Comparison of ENCODE assay signal across 16 mouse cellular contexts in the genomic region with DNA sequence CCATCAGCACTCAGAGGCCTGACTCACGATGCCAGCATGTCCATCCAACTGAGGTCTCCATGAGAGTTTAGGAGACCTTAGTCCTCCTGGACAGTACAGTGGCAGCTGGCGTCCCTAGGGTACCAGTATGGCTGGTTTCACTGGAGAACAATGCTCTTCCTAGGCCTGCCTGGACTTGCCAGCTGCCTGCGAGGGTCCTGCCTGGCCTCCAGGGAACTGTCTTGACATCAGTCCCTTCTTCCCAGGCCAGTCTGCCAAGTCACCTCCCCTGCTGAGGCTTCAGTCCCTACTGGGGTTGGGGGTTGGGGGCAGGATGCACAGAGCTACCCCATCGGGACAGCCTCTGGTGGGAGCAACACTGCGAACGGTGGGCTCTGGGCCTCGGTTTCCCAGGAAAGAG. TPM values are rescaled to one million over a fixed set of nuclear protein-coding genes. Genes with fewer than 3 reads are reported as not detected.
"Had no signal": no experiment of that assay in that cellular context is flagged by ENCODE, and none has a peak within 500 bp of the region (broad histone marks: within the 10 kb centered on the region; RNA-seq: fewer than 3 reads in every experiment).

No protein-coding gene starts in this region.

- H3K27ac ChIP-seq: liver, embryonic 15.5 days; midbrain, embryonic 15.5 days; neural tube, embryonic 12.5 days; stomach, embryonic 15.5 days had no signal

- H3K27me3 ChIP-seq: midbrain, embryonic 15.5 days; neural tube, embryonic 12.5 days; stomach, embryonic 15.5 days had no signal

- DNase-seq: kidney, adult 9 months; kidney, postnatal 14 days; layer of hippocampus, postnatal 36 days; lung, adult 2 months; lung, postnatal 36 days; thymus, adult 2 months; thymus, postnatal 25 days had no signal

- ATAC-seq: lung, postnatal 0 days; midbrain, embryonic 15.5 days had no signal

- H3K4me2 ChIP-seq: liver, embryonic 11.5 days; liver, embryonic 15.5 days; midbrain, embryonic 15.5 days; neural tube, embryonic 12.5 days; stomach, embryonic 15.5 days had no signal

- H3K4me3 ChIP-seq: liver, embryonic 15.5 days; midbrain, embryonic 15.5 days; neural tube, embryonic 12.5 days; stomach, embryonic 15.5 days had no signal

- H3K36me3 ChIP-seq: liver, embryonic 15.5 days; midbrain, embryonic 15.5 days; neural tube, embryonic 12.5 days; stomach, embryonic 15.5 days had no signal

- H3K9ac ChIP-seq: liver, embryonic 15.5 days; midbrain, embryonic 15.5 days; neural tube, embryonic 12.5 days; stomach, embryonic 15.5 days had no signal

- H3K9me3 ChIP-seq: liver, embryonic 15.5 days; midbrain, embryonic 15.5 days; neural tube, embryonic 12.5 days; stomach, embryonic 15.5 days had no signal

RNA-seq across cellular contexts. Expression of a gene that starts 11.4 kb away (rescaled TPM):
- total RNA-seq: megakaryocyte progenitor cell, adult 5-6 weeks; monocyte, adult 5-6 weeks; neutrophil, adult 5-6 weeks had no signal
- polyA plus RNA-seq: liver, embryonic 15.5 days had no signal

RNA-seq across cellular contexts. Expression of a gene that starts 42.7 kb away (rescaled TPM):
- total RNA-seq: megakaryocyte progenitor cell, adult 5-6 weeks; monocyte, adult 5-6 weeks; neutrophil, adult 5-6 weeks had no signal
- polyA plus RNA-seq: liver, embryonic 15.5 days had no signal
